Mouse (Mus musculus) midbrain, embryonic 10.5 days (tissue): ENCODE data around the gene Abhd8. TPM values are rescaled to one million over a fixed set of nuclear protein-coding genes. Genes with fewer than 3 reads are reported as not detected.

Source experiments
- DNase-seq: peaks from one replicate; pipeline ENCODE4 v3.0.0-alpha.2; 2017; ENCODE audit warnings: low spot score
- H3K27ac ChIP-seq: fragments of 300-500 bp; sonication (generic); replicated peaks from 2 replicates; pipeline ENCODE4 v1.5.1; 2016; ENCODE audit warnings: mild to moderate bottlenecking
- H3K27me3 ChIP-seq: fragments of 300-500 bp; sonication (generic); 2 replicates; pipeline ENCODE4 v1.6.1; 2016; ENCODE audit warnings: low read depth, mild to moderate bottlenecking; ENCODE audit not compliant: poor library complexity, severe bottlenecking
- H3K36me3 ChIP-seq: fragments of 300-500 bp; sonication (generic); 2 replicates; pipeline ENCODE4 v1.6.1; 2016; ENCODE audit warnings: mild to moderate bottlenecking, moderate library complexity
- H3K4me1 ChIP-seq: fragments of 300-500 bp; sonication (generic); 2 replicates; pipeline ENCODE4 v1.6.1; 2016
- H3K4me3 ChIP-seq: fragments of 300-500 bp; sonication (generic); 2 replicates; pipeline ENCODE4 v1.5.1; 2016; ENCODE audit warnings: mild to moderate bottlenecking, moderate library complexity
- H3K9me3 ChIP-seq: fragments of 300-500 bp; sonication (generic); replicated peaks from 2 replicates; pipeline ENCODE4 v1.6.1; 2016; ENCODE audit warnings: mild to moderate bottlenecking
- WGBS: fragments of 180-500 bp; shearing (Covaris S2); methylation state at CpG from one replicate; pipeline ENCODE4 v1.1.7; 2016; 5-methylcytosine and 5-hydroxymethylcytosine counted together
- polyA plus RNA-seq: library from polyadenylated mRNA; unstranded; fragments of >200 nt; fragmentation: Nextera tagmentation; extraction: Ambion mirVana; gene quantifications from 2 replicates; pipeline ENCODE4 v1.2.1, GENCODE M21; 2016

Abhd8 gene
- polyA plus RNA-seq, 1 experiment from 2014 or later: 75.0 TPM

GRCm38 (mm10) chr8:71495039-71495438, 31.6 kb upstream of the Abhd8 start:
- Histone ChIP-seq H3K9me3 (no peaks in the 10 kb centered on the region), H3K4me1 (peaks cover 28% of the 10 kb centered on the region), H3K27ac (no peak overlapping the region), H3K4me3 (no peak overlapping the region), H3K36me3 (peaks cover 50% of the 10 kb centered on the region), H3K27me3 (no peaks in the 10 kb centered on the region; the same call in 1 of the 2 replicates)
- DNase-seq: peak; percentile 80
- 32% methylated on average over 16 of the region's 16 CpGs for WGBS

GRCm38 (mm10) chr8:71488454-71488853, 25.0 kb upstream of the Abhd8 start:
- H3K27me3 ChIP-seq: no peaks in the 10 kb centered on the region; the same call in 1 of the 2 replicates
- WGBS: under 1% methylated on average over 22 of the region's 22 CpGs
- peak overlapping the region; percentile 93 for H3K27ac ChIP-seq
- peak overlapping the region; percentile 93 for H3K4me3 ChIP-seq
- H3K36me3 ChIP-seq: peaks cover 50% of the 10 kb centered on the region
- peak; percentile 87 for DNase-seq
- no peaks in the 10 kb centered on the region for H3K9me3 ChIP-seq
- peaks cover 47% of the 10 kb centered on the region for H3K4me1 ChIP-seq

GRCm38 (mm10) chr8:71487691-71488445, 24.4 kb upstream of the Abhd8 start, which contains the start of gene Gtpbp3:
Gene Gtpbp3 (plus strand): TSS chr8:71488103.
- Histone ChIP-seq H3K4me3 (peak within 1 kb of the TSS; percentile 93), H3K27me3 (no peaks in the 10 kb centered on the region; the same call in 1 of the 2 replicates), H3K9me3 (no peaks in the 10 kb centered on the region), H3K4me1 (peaks cover 47% of the 10 kb centered on the region), H3K27ac (peak within 1 kb of the TSS; percentile 93), H3K36me3 (peaks cover 51% of the 10 kb centered on the region)
- WGBS: under 1% methylated on average over 33 of the region's 33 CpGs
- DNase-seq: peak; percentile 79

- DNase-seq: no peak
- peaks cover 51% of the 10 kb centered on the region for H3K36me3 ChIP-seq
- 27% methylated on average over 7 of the region's 7 CpGs for WGBS
- H3K4me1 ChIP-seq: peaks cover 54% of the 10 kb centered on the region
- H3K9me3 ChIP-seq: no peaks in the 10 kb centered on the region
- peak overlapping the region; percentile 95 for H3K4me3 ChIP-seq
- peaks cover 13% of the 10 kb centered on the region for H3K27me3 ChIP-seq
- peak overlapping the region; percentile 99 for H3K27ac ChIP-seq
Measured at GRCm38 (mm10) chr8:71486136-71486529, 22.7 kb upstream of the Abhd8 start.

- peaks cover 20% of the 10 kb centered on the region for H3K27me3 ChIP-seq
- peaks cover 51% of the 10 kb centered on the region for H3K36me3 ChIP-seq
- WGBS: 5% methylated on average over 58 of the region's 58 CpGs
- H3K4me1 ChIP-seq: peaks cover 61% of the 10 kb centered on the region
- H3K4me3 ChIP-seq: peak within 1 kb of the TSS; percentile 95
- H3K27ac ChIP-seq: peak within 1 kb of the TSS; percentile 99
- peak; percentile 88 for DNase-seq
- H3K9me3 ChIP-seq: no peaks in the 10 kb centered on the region
Measured at GRCm38 (mm10) chr8:71485142-71486135, 22.0 kb upstream of the Abhd8 start, which contains the start of gene Ano8. Gene Ano8 (minus strand): TSS chr8:71485963.

- Histone ChIP-seq H3K9me3 (no peaks in the 10 kb centered on the region), H3K27ac (peak overlapping the region; percentile 99), H3K4me3 (peak overlapping the region; percentile 95), H3K36me3 (peaks cover 51% of the 10 kb centered on the region), H3K27me3 (peaks cover 24% of the 10 kb centered on the region), H3K4me1 (peaks cover 55% of the 10 kb centered on the region)
- WGBS: 95% methylated on average over 19 of the region's 19 CpGs
- no peak for DNase-seq
Measured at GRCm38 (mm10) chr8:71484736-71485135, 21.3 kb upstream of the Abhd8 start.

GRCm38 (mm10) chr8:71483932-71484331, 20.5 kb upstream of the Abhd8 start:
- Histone ChIP-seq H3K4me3 (peak overlapping the region; percentile 95; the same call in 1 of the 2 replicates), H3K27me3 (peaks cover 29% of the 10 kb centered on the region), H3K27ac (no peak overlapping the region), H3K36me3 (peaks cover 59% of the 10 kb centered on the region), H3K9me3 (no peaks in the 10 kb centered on the region), H3K4me1 (peaks cover 47% of the 10 kb centered on the region)
- DNase-seq: no peak
- WGBS: 45% methylated on average over 8 of the region's 8 CpGs

GRCm38 (mm10) chr8:71478943-71479342, 15.5 kb upstream of the Abhd8 start:
- no peak for DNase-seq
- H3K4me1 ChIP-seq: peaks cover 44% of the 10 kb centered on the region

GRCm38 (mm10) chr8:71477196-71477845, 13.9 kb upstream of the Abhd8 start:
- no peaks in the 10 kb centered on the region for H3K9me3 ChIP-seq
- peaks cover 51% of the 10 kb centered on the region for H3K27me3 ChIP-seq
- H3K4me3 ChIP-seq: peak overlapping the region; percentile 69
- peak overlapping the region; percentile 88 for H3K27ac ChIP-seq
- DNase-seq: peak; percentile 50
- peaks cover 77% of the 10 kb centered on the region for H3K36me3 ChIP-seq
- WGBS: 37% methylated on average over 14 of the region's 14 CpGs
- H3K4me1 ChIP-seq: peaks cover 44% of the 10 kb centered on the region

More at GRCm38 (mm10) chr8:71478943-71479342, 15.5 kb upstream of the Abhd8 start:
- WGBS: 91% methylated on average over 11 of the region's 11 CpGs
- H3K9me3 ChIP-seq: no peaks in the 10 kb centered on the region
- H3K27ac ChIP-seq: no peak overlapping the region
- no peak overlapping the region for H3K4me3 ChIP-seq
- peaks cover 77% of the 10 kb centered on the region for H3K36me3 ChIP-seq
- peaks cover 52% of the 10 kb centered on the region for H3K27me3 ChIP-seq

- Histone ChIP-seq H3K4me3 (peak overlapping the region; percentile 69), H3K9me3 (no peaks in the 10 kb centered on the region), H3K27ac (peak overlapping the region; percentile 88), H3K4me1 (peaks cover 41% of the 10 kb centered on the region), H3K36me3 (peaks cover 77% of the 10 kb centered on the region), H3K27me3 (peaks cover 41% of the 10 kb centered on the region)
- DNase-seq: peak; percentile 82
- 1% methylated on average over 101 of the region's 121 CpGs for WGBS
Measured at GRCm38 (mm10) chr8:71476099-71476940, 12.9 kb upstream of the Abhd8 start.

- Histone ChIP-seq H3K4me3 (peak overlapping the region; percentile 69), H3K36me3 (peaks cover 77% of the 10 kb centered on the region), H3K27ac (peak overlapping the region; percentile 88), H3K4me1 (peaks cover 38% of the 10 kb centered on the region), H3K27me3 (peaks cover 34% of the 10 kb centered on the region), H3K9me3 (no peaks in the 10 kb centered on the region)
- WGBS: 34% methylated on average over 4 of the region's 4 CpGs
- no peak for DNase-seq
Measured at GRCm38 (mm10) chr8:71475702-71476075, 12.2 kb upstream of the Abhd8 start.
